Mouse (Mus musculus) kidney, embryonic 15.5 days (tissue): ENCODE measurements at regions not wholly inside any gene's neighbourhood (a gene's known extent, or its start where the extent isn't known, plus 50 kb on each side); places are given as distances from the start of the nearest gene placed in this dataset.

Experiments
- ATAC-seq: fragments of 200-750 bp; cut with Nextera tagmentation; replicated peaks from 2 replicates; pipeline ENCODE4 v1.8.0; 2017; ENCODE audit warnings: moderate TSS enrichment; ENCODE audit not compliant: low FRiP score
- H3K27ac ChIP-seq: fragments of 300-500 bp; sonication (generic); 2 replicates; pipeline ENCODE4 v1.5.1; 2015; ENCODE audit warnings: mild to moderate bottlenecking, inconsistent platforms
- H3K27me3 ChIP-seq: fragments of 300-500 bp; sonication (generic); 2 replicates; pipeline ENCODE4 v1.6.1; 2015; ENCODE audit warnings: inconsistent platforms
- H3K36me3 ChIP-seq: fragments of 300-500 bp; sonication (generic); 2 replicates; pipeline ENCODE4 v1.6.1; 2015; ENCODE audit warnings: inconsistent platforms
- H3K4me1 ChIP-seq: fragments of 300-500 bp; sonication (generic); 2 replicates; pipeline ENCODE4 v1.6.1; 2015; ENCODE audit warnings: inconsistent platforms
- H3K4me2 ChIP-seq: fragments of 300-500 bp; sonication (generic); 2 replicates; pipeline ENCODE4 v1.6.1; 2015; ENCODE audit warnings: moderate library complexity, mild to moderate bottlenecking, inconsistent platforms
- H3K4me3 ChIP-seq: fragments of 300-500 bp; sonication (generic); replicated peaks from 2 replicates; pipeline ENCODE4 v1.5.1; 2015; ENCODE audit warnings: mild to moderate bottlenecking, inconsistent platforms
- H3K9ac ChIP-seq: fragments of 300-500 bp; sonication (generic); 2 replicates; pipeline ENCODE4 v1.6.1; 2015; ENCODE audit warnings: mild to moderate bottlenecking, inconsistent platforms
- H3K9me3 ChIP-seq: fragments of 300-500 bp; sonication (generic); replicated peaks from 2 replicates; pipeline ENCODE4 v1.6.1; 2016; ENCODE audit warnings: inconsistent platforms
- WGBS: fragments of 180-500 bp; shearing (Covaris S2); methylation state at CpG from one replicate; pipeline ENCODE4 v1.1.7; 2015; ENCODE audit warnings: mixed read lengths; 5-methylcytosine and 5-hydroxymethylcytosine counted together

DNA sequence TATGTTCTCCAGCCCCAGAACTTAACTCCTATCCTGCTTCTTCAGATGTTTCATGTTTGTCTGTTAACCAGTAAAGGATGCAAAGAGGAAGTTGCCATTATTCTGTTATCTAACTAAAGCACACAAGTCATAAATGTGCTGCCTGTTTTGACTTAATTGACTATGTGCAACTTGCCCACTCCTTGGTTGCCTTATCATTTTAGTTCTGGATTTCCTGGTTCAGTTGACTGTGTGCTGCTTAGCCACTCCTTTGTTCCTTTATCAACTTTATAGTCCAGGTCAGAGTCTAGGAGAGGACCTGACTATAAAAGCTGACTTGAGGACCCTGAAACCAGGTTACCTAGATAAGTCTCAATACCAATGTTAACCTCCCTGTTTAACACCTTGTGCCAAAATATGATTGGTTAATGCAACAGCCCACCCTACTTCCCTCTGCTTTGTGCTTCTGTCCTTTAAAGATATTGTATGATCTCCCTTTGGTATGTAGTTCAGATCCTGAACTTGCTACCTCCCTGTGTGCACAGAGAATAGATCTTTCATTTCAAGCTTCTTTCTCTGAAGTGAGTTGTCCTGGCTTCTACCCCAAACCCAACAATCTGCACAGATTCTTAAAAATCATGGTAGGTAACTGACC is 721.2 kb upstream of the Lcorl start:
- no peak overlapping the region for H3K4me3 ChIP-seq
- no peaks in the 10 kb centered on the region; the same call in 1 of the 2 replicates for H3K4me1 ChIP-seq
- H3K4me2 ChIP-seq, result no peak overlapping the region
- no peak overlapping the region for H3K9ac ChIP-seq
- ATAC-seq, result no peak
- H3K9me3 ChIP-seq, result no peaks in the 10 kb centered on the region
- H3K36me3 ChIP-seq, result no peaks in the 10 kb centered on the region
- H3K27ac ChIP-seq, result no peak overlapping the region
- H3K27me3 ChIP-seq, result no peaks in the 10 kb centered on the region

DNA sequence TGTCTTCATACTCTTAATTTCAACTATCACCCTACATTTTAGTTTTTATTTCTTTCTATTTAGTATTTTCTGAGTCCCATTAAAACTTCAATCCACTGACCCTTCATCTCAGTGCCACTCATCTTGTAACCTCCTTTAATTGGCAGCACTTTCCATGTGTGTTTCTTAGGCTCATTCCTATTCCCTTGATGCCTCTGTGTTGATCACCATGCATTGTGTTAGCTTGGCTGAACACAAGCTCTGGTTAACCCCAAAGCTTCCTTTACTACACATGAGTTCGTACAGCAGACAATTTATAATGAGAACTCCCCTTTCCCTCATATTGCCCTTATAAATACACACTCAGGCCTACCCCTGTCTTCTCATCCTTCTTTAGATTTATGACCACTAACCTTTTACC is 716.5 kb upstream of the Lcorl start:
- no peak overlapping the region for H3K27ac ChIP-seq

DNA sequence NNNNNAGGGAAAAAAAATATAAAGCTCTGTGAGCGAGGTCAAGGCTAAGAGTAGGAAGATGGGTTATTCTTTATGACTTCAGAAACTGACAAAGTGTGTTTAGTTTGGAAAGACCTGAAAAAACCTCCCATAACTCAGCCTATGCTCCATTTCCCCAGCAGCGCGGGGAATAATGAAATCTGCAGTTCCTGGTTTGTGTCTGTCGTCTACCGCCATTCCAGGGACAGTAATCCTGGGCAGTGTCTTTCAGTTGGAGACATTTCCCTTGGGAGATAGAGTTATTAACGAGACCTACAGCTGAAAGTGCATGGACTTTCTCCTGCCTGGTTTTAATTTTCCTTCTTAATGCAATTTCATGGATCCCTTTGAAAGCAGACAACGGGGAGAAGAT is 715.9 kb upstream of the Lcorl start:
- Histone ChIP-seq H3K27ac (no peak overlapping the region), H3K4me2 (no peak overlapping the region), H3K36me3 (no peaks in the 10 kb centered on the region), H3K27me3 (no peaks in the 10 kb centered on the region), H3K4me3 (no peak overlapping the region), H3K9ac (no peak overlapping the region), H3K4me1 (no peaks in the 10 kb centered on the region; the same call in 1 of the 2 replicates), H3K9me3 (no peaks in the 10 kb centered on the region)
- peak; percentile 22; the same call in 1 of the 2 replicates for ATAC-seq
- 51% methylated on average over 7 of the region's 7 CpGs for WGBS

More for the DNA sequence above, 716.5 kb upstream of the Lcorl start:
- H3K9me3 ChIP-seq, result no peaks in the 10 kb centered on the region
- H3K36me3 ChIP-seq, result no peaks in the 10 kb centered on the region
- no peak for ATAC-seq
- 57% methylated on average over 1 of the region's 1 CpGs for WGBS
- no peaks in the 10 kb centered on the region for H3K27me3 ChIP-seq
- no peak overlapping the region for H3K4me3 ChIP-seq
- no peak overlapping the region for H3K4me2 ChIP-seq
- no peaks in the 10 kb centered on the region; the same call in 1 of the 2 replicates for H3K4me1 ChIP-seq
- H3K9ac ChIP-seq, result no peak overlapping the region

DNA sequence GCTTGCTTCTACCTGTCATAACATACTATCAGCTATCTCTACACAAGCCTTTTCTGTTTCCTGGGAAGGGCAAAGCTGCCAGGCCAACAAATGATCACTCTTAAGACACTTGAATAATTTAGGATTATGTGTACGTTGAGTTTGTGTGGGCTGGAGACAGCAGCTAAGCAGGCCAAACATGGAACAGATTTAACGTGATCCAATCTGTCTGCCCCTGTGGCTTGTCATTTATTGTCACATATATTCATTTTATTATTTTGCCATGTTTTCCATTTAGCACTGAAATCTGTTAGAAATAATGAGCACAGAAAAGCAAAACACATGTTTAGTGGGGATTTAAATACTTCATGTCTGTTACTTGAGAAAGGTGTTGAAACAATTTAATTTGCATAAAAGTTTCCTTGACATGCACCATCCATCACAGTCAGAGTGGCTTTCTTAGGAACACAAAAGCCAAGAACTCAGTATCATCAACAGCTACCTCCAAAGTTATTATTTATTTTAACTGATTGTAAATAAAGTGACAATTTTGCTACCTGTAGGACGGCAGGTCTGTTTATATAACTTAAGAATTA is 699.4 kb upstream of the Lcorl start:
- no peak for ATAC-seq
- Histone ChIP-seq H3K4me1 (no peaks in the 10 kb centered on the region), H3K9me3 (no peaks in the 10 kb centered on the region), H3K4me3 (no peak overlapping the region), H3K27me3 (no peaks in the 10 kb centered on the region), H3K4me2 (no peak overlapping the region), H3K9ac (no peak overlapping the region), H3K27ac (no peak overlapping the region), H3K36me3 (no peaks in the 10 kb centered on the region)
- WGBS, result 68% methylated on average over 3 of the region's 3 CpGs

DNA sequence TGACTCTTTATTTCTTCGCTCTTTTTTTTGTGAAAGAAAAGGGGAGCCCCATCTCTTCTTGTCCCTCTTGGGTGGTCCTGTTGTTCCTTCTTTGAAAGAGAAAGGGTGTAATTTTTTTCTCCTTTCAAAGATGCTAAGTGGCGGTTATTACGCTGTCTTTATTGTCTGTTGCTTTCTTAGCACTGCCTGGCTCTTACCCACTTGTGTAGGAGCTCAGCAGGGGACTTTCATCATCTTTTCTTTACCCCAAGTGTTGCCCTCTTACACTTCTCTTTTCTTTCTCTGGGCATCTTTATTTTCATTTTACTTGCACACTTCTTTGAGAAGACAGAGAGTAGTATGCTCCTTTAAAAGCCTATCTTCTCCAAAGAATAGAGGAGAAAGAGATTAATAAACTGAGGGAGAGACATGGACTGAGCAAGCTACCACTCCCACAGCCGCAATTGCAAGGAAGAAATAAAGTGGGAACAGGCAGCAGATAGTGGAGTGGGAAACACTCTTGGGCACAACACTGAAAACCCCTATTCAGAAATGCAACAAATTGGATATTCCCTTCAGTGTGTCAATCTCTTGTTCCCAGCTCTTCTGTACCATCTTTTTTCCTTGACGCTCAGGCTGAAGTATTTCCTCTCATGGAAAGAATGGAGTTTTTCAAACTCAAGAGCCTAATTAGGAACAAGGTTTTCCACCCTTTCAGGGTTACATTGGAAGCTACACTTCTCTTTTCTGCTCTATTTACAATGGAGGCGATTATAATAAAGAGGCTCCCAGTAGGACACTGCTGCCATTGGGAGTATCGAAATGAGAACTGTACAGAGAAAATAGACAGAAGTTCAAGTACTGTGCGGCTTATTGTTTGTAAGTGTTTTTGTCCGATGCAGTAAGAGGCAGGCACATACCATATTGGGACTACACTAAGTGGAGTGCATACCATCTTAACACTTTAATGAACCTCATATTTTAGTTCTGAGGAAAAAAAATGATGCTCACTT is 684.2 kb upstream of the Lcorl start:
- no peaks in the 10 kb centered on the region for H3K27me3 ChIP-seq
- no peak overlapping the region for H3K27ac ChIP-seq
- H3K9me3 ChIP-seq, result no peaks in the 10 kb centered on the region
- no peak overlapping the region for H3K4me2 ChIP-seq
- H3K4me1 ChIP-seq, result no peaks in the 10 kb centered on the region
- H3K4me3 ChIP-seq, result no peak overlapping the region
- WGBS, result 84% methylated on average over 9 of the region's 9 CpGs
- no peaks in the 10 kb centered on the region for H3K36me3 ChIP-seq
- H3K9ac ChIP-seq, result no peak overlapping the region
- ATAC-seq, result no peak
